Mouse (Mus musculus) urinary bladder, postnatal 10 days (tissue): ENCODE results near the gene Tnik.

Experiments used
- DNase-seq: peaks from one replicate; pipeline ENCODE4 v3.0.0; 2022; ENCODE audit warnings: low spot score

Tnik gene

DNA sequence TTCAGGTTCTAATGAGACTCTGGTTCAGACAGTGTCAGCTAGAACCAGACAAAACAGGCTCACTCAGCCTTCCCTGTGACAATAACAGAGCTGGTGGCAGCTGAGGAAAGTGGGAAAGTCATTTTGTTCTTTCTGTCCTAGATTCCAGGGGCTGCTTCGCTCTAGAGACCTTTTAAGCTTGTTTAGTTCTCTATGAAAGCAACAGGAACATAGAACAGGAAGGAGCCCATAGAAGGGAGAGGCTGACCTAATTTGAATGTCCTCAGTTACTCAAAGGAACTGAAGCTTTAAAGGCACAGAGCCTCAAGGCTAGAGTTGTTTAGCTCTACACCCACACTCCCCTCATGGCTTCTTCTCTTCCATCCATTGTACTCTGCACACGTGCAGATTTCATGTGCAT lies 142.4 kb downstream of the Tnik start:
- DNase-seq = no peak

DNA sequence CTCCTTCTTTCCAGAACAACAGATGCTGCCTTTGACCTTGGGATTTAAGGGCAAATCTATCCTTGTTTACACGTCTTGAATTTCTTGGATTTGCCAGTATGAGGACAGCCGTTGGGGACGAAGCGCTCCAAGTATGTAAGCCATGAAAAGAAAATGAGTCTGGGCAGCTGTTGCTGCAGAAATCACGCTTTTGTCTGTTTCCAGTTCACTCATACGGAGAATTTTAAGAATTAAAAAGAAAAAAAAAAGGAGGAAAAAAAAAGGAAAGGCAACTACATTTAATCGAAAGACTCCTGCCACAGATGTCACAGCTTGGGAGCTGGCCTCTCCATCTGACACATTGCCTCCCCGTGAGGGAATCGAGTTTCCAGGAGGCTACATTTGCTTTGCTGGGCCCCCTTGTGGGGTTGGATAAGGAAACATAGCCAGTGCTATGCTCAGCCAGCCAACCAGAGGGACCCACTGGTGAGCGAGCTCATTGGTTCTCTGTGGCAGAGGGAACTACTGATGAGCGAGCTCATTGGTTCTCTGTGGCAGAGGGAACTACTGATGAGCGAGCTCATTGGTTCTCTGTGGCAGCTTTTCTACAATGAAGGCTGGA lies 145.9 kb downstream of the Tnik start:
- no peak for DNase-seq

DNA sequence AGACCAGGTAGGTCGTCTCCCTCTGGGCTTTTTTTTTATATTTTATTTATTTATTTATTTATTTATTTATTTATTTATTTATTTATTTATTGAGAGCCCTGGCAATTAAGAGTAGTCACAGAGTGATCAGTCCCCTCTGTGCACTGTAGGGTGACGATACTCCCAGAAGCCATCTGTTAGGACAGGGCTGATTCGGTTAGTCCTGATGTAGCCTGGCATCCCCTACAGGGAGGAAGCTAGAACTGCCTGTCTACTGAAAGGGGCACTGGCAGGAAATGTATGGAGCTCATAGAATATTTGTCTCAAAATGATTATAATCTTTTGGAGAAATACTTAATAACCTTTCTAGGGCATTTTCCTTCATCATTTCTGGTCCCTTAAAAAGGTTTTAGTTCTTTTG lies 147.3 kb downstream of the Tnik start:
- DNase-seq = no peak

DNA sequence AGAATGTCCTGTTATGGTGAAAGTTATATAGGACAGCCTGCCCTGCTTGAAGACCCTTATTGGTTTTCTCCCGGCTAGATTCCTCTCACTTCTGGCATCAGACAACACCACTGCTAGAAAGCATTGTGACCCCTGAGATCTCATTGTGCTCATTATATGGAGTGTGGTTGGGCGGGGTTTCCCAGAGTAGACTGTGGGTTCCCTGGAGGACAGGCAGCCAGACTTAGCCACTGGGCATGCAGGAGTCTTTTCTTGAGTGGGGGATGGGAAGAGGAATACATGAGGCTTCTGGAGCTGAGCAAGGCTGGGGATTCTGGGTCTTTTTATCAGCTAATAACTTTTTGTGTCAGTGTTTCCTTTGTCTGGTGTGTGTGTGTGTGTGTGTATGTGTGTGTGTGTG lies 153.0 kb downstream of the Tnik start:
- DNase-seq = no peak

DNA sequence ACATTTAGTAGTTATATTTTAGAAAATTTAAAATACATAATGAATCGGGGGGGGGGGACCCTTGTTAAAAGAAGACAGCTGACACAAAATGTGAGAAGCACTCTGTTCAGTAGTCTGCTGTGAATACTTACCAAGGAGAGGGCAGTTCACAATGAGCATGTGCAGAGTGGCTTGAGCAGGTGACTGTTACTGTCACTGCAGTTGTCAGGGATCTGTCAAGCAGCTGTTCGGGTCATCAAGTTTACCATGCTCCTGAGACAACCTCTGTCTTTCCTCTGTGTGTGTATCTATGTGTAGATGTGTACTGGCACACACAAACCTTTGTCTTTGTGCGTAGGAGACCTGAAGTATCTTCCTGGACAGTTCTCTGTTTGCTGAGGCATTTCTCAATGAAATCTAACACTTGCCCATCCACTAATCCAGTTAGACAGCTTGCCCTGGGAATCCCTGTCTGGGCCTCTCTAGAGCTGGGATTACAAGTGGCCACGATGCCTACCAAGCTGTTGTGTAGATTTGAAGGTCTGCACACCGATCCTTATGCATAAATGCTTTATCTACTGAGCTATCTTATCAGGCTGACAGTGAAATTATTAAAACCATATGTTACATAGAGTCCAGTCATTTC lies 154.2 kb downstream of the Tnik start:
- DNase-seq = no peak

DNA sequence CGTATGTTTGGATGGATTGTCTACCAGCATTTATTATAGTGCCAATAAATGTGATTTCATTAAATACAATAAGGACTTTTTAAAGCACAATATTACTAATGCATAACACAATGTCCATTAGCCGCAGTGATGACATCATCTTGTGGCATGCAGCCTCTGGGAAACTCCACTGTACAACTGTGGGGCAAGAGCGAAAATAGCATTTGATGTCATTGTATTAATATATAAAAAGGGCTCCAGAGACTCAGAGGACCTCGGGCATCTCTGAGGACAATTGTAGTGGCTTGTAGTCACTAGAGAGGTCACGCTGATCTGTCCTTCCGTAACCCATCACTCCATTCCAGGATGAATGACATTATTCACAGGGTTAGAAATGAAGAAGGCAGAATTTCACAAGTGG lies 157.2 kb downstream of the Tnik start:
- no peak for DNase-seq

DNA sequence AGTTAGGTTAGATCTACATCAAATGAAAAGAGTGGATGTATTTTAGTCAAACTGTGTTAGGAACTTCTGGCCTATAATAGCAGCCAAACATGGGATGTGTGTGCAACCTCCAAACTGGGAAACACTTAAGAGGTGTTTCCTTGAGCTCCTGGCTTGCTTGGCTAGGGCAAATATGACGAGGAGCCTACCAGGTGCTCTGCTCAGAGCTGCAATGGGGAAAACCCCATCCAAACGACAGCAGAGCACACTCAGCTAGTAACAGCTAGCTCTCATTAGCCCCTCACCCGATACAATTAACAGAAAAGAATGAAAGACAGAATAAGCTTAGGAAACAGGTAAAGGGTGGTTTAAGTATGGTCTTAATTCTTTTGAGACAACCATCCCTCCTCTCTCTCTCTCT lies 157.7 kb downstream of the Tnik start:
- no peak for DNase-seq

DNA sequence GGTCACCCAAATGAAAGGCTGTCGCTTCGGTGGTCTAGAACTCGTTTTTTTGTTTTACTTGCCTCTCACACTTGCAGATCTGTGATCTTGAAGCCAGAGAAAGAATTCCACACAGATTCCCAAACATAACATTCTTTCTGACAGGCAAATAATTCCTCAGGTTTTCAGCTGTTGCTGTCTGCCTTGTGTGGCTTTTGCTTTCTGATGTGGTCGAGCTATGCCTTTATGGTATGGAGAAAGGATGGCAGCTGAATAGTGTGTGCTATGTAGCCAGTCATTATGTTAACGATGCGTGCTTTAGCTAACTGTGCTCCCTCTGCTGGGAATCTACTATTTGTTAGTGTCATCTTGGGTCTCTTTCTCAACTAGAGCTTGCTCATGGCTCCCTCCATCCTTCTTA lies 158.8 kb downstream of the Tnik start:
- no peak for DNase-seq

DNA sequence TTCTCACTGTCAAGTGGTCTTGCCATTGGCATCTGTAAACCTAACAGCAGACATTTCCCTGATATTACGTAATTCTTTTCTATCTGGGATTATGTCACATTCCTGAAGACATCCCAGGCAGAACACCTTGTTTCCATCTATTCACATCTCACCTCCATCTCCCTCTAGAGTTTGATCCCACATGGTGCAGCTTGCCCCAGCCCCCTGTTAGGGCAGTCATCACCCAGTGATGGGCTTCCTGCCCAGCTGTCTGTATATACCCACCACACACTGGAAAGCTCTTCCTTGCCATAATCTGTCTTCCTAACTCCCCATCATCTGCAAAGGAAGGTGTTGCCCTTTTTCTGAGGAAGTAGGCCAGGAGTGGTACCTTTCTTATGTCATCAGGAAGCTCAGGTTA lies 159.2 kb downstream of the Tnik start:
- no peak for DNase-seq

DNA sequence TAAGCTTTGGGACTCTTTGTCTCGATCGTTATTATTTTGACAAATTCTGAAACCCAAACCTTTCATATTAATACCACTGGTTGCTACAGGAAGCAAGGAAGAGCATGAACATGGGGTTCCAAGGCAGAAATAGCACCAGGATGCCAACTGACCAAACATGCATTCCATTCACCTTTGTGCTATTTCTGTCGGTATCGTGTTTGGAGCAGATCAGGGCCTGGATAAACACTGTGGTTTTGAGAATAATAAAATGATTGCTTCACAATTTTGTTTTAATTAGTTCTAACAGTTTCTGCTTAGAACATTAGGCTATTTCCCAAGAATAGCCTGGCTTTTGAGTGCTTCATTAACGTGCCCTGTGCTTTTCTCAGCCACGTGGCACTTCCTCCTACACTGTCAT lies 162.9 kb downstream of the Tnik start:
- DNase-seq = no peak

DNA sequence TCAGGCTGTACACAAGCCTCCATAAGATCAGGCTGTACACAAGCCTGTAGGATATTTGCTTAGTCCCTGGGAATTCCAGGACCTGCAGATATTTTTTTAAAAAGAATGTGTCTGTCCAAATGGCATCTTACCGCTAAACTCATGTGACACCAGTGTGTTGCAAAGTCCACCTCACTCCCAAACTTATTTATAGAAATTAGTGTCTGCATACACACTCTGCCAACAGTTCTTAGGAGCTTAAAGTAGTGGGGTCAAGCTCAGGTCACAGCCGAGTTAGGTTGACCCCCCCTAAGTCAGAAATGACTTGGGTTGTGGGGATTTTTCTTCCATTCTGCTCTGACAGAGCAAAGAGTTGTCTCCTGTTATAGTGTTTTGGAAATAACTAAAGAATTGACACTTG lies 168.4 kb downstream of the Tnik start:
- DNase-seq = no peak

DNA sequence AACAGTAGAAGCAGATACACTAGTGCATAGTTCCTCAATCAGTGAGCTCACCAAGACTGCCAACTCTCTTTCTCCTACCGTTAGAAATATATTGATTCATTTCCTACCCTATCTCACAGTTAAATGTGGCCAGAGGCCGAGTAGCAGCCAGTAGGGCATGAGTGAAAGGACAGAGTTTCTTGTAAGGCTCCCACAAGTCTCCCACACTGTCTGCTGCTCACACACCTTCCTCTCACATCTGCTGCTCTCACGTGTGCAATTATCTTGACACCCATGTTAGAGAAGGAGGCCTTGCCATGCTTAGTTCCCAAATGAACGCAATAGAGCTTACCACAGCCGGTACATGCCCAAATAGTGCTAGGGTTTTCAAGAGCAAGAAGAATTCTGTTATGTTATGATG lies 169.3 kb downstream of the Tnik start:
- no peak for DNase-seq

DNA sequence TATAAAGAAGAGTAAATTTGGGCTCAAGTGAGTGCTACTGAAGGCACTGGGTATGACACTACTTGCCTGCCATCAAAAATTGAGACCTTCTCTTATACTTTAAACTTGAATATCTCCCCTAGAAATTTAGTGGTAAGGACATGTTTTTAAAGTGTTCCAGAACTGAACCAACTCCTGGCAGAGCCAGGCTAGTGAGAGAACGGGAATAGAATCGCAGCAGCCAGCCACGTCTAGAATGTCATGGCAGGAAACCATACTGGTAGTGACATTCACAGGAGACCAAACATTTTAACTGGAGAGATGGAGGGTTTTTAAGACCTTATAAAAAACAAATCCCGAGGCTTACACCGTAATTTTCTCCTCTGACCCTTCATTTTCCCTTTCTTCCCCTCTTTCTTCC lies 172.5 kb downstream of the Tnik start:
- DNase-seq = no peak

DNA sequence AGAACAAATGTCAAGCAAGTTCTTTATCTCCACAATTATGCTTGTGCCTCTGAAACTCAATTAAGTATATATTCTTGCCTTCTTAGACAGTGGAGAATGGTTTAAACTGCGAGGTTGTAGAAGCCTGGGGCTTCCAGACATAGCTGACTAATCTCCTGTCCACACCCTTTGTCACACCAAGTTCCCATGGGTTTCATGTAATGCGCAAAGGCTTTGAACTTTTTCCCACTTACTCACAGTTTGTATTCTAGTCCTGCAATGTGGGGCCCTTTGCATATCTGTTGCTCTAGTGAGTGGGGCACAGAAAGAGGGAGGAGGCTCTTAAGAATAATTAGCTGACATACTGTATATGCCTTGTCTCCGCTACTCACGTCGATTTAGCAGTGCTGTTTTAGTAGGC lies 174.4 kb downstream of the Tnik start:
- DNase-seq = no peak

DNA sequence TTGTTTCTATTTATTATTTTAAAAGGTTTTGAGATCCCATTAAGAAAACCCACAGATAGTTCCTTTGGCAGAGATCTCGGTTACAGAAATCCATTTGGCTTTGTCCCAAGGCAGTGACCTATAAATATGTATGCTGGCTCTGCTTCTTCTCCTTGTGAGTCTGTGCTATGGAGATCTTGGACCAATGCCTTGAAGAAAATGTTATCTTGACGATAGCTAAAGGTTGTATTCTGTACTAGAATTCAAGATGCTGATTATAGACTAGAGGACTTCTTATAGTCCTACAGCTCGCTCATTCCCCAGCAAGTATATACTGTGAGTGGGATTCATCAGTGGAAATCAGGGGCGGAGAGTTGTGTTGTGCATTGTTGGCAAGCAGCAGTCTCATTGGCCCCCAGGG lies 178.5 kb downstream of the Tnik start:
- no peak for DNase-seq

DNA sequence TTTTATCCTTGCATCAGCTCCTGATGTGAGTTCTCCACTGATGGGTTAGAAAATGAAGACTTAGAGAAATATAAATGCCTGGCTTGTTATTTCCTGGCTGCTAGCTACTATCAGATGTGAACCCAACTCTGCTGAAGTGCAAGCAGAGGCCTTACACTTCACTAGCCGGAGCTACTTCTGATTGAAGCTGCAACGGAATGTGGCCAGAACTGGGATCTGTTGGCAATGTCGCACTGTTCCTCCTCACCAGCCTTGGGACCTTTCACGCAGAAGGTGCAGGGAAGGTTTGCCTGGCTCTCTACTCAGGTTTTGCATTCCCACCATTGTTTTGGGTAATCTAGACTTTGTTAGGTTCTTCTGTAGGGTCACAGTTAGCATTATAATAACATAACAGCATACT lies 179.1 kb downstream of the Tnik start:
- DNase-seq = no peak

DNA sequence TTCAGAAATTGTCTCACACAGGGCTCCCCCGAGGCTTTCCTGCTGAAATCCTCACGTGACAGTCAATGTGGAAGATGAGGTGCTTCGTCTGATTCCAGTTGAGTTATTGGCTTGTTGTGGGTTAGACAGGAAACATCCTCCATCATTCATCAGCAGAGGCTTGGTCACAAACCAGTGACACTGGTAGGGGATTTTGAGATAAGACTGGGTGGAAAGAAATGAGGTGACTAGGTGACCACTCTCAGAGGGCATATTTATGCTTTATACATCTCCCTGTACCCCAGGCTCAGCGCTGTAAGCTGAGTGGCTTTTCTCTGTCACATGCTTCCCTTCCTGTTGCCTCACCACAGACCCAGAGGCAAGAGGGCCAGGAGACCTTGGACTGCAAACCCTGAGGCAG lies 184.9 kb downstream of the Tnik start:
- no peak for DNase-seq

DNA sequence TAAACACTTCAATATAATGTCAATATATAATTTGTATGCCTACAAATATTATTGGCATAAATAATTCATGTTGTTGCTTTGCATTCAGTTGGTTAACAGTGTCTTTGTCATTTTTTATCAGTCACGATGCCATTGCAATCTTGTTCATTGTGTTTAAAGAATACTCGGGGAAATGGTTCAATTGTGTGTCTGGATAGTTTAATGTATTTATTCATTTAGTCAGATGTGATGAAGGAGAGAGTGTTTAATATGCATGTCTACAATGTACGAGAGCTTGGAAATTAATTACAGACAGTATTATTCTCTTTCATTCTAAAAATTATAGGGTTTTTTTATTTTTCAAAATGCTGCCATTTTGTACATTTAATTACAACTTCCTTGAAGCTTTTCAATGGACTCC lies 190.4 kb downstream of the Tnik start:
- no peak for DNase-seq

DNA sequence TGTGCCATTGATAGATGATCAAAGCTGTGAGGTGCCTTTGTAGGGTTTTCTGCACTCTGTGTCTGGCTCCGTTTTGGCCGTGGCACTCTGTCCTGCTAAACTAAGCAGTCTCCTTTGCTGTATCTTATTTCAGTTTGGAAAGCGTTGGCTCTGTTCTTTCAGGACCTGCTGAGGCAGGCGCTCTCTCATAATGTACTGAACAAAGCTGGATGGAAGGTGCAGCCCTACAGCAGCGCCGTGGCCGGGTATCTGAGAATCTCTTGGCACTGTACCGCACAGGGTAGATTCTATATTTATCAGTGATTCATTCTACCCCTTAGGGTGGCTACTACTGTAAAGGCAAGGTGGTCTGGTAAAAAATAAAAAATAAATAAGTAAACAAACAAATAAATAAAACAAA lies 193.8 kb downstream of the Tnik start:
- DNase-seq = no peak

DNA sequence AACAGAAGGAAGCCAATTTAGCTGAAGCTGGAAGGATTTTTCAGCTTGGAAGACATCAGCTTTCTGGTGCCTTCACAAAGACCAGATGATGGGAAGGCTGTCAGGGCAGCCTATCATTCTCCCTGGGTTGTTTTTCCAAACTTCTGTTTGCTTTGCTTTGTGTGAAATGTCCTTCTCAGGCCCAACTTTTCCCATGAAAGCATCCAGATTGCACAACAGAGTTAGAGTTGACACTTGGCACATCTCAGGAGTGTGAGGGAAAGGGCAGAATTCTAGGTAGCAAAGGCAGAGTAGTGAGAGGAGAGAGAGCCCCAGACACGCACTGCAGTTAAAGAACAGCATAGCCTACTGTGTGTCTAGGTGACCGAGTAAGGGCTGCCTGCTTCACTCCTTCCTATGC lies 194.5 kb downstream of the Tnik start:
- DNase-seq = no peak

DNA sequence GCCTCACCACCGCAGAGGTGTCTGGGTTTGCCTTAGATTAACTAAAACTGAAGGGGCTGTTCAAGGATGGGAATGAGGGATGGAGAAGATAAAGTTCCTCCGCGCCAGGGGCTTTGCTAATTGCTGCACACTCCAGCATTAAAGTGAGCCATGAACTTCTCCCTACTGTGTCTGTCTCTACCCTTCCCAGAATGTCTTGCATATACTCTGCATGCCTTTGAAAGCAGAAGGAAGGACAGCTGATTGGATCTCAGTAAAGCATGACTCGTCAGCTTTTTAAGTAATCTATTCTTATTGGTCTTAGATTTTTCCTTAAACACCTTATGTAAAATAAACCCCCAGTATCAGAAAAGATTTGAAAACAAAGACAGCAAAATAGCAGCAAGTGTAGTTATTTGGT lies 203.7 kb downstream of the Tnik start:
- DNase-seq = no peak

DNA sequence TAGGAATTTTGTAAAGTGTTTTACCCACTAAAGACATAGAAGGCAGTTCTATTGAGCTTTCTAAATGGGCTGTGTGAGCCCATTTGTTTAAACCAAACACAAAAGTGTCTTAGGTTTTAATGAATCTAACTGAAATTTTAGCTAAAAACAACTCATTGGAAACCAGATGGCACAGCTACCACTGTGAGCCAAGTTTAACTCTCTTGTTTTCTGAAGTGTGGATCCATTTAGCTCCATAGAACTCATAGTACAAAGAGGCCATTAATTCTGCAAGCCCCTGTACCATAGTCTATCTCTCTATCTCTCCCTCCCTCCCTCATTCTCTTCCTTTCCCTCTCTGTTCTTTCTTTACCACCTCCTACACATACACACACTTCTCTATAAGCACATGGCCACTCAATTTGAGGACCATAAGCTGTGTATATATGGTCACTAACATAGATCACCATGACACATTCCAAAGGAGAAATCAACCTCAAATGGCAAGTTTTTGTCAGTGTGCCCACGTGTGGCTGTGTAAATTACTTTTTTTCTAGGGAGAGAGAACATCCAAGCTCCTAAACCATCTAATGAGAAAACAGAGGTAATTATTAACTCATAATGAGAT lies 204.2 kb downstream of the Tnik start:
- no peak for DNase-seq

DNA sequence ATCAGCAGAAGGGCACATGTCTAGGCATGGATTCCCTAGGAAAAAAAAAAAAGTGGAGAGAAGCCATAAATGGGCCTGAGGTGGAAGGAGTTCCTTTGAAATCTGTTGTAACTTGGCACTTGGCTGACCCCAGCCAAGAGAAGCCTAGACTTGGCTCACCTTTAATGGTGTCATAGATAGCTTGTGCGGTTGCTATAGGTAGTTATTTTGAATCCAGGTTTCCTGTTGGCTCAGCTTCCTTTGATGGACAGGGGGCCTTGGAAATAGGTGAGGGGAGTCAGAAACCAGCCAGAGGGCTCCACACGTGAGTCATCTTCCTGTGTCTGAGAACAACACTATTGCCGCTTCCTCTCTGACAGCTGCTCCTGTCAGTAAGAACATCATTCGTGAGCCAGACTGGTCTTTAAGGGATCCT lies 204.9 kb downstream of the Tnik start:
- DNase-seq = no peak

DNA sequence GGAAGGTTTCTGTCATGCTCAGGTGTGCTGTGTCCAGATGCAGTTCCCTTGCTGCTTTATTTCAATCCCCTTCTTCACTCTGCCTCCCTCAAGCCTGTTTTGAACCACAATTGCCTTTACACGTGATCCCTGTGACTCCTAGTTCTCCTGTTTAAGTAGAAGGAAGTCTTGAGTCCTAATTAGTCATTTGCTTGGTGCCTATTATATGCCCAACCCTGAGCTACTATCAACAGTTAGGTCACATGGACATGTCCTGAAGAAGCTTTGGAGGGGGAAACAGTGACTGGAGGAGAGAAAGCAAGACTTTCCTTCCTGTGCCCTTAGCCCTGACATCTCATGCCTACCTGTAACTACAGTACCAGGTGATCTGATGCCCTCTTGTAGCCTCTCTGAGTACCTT lies 210.4 kb downstream of the Tnik start:
- DNase-seq = no peak
